Mouse (Mus musculus) gastrocnemius, adult 8-10 months (tissue): ENCODE data around the gene Camk1d. TPM values are rescaled to one million over a fixed set of nuclear protein-coding genes. Genes with fewer than 3 reads are reported as not detected.
A peak's percentile ranks its signal among the peaks of the same experiment; 100 is the strongest.
"Not testable (repeated sequence)": the region's sequence is repeated elsewhere in the genome, so short reads cannot be mapped to it uniquely, and the experiment has no call there.

ENCODE experiments used
- DNase-seq, 2 experiments: peaks; one replicate each; pipeline ENCODE4 v3.0.0; 2022; ENCODE audit warnings: low spot score in 2 of 2
- total RNA-seq, 4 experiments: library from RNA; stranded (reverse); gene quantifications; 2 replicates each; pipeline ENCODE4 v1.2.4; 2022

Camk1d gene
- total RNA-seq, 4 experiments from 2014 or later, result 0.51 to 1.3 (median 1.1) TPM

GRCm38 (mm10) chr2:5614308-5614705, 100.0 kb downstream of the Camk1d start:
- no peak for DNase-seq

- no peak for DNase-seq
Observed at GRCm38 (mm10) chr2:5613651-5614307, 100.5 kb downstream of the Camk1d start.

GRCm38 (mm10) chr2:5611601-5612000, 102.7 kb downstream of the Camk1d start:
- no peak for DNase-seq

GRCm38 (mm10) chr2:5610521-5610920, 103.8 kb downstream of the Camk1d start:
- DNase-seq, result peak in 1 of 2 experiments; percentile 36

- no peak for DNase-seq
Observed at GRCm38 (mm10) chr2:5607920-5608841, 106.1 kb downstream of the Camk1d start.

GRCm38 (mm10) chr2:5605849-5606248, 108.5 kb downstream of the Camk1d start:
- no peak for DNase-seq

- no peak for DNase-seq
Observed at GRCm38 (mm10) chr2:5602044-5602443, 112.3 kb downstream of the Camk1d start.

- DNase-seq, result not testable (repeated sequence)
Observed at GRCm38 (mm10) chr2:5601243-5601642, 113.1 kb downstream of the Camk1d start.

- DNase-seq, result no peak
Observed at GRCm38 (mm10) chr2:5600183-5600962, 113.9 kb downstream of the Camk1d start.

- DNase-seq, result no peak
Observed at GRCm38 (mm10) chr2:5599713-5600112, 114.6 kb downstream of the Camk1d start.

- DNase-seq, result no peak
Observed at GRCm38 (mm10) chr2:5598533-5598932, 115.8 kb downstream of the Camk1d start.

GRCm38 (mm10) chr2:5596882-5597281, 117.4 kb downstream of the Camk1d start:
- no peak for DNase-seq

GRCm38 (mm10) chr2:5595356-5596191, 118.7 kb downstream of the Camk1d start:
- no peak for DNase-seq

- DNase-seq, result no peak
Observed at GRCm38 (mm10) chr2:5592461-5593136, 121.7 kb downstream of the Camk1d start.

- DNase-seq, result no peak
Observed at GRCm38 (mm10) chr2:5590074-5590473, 124.2 kb downstream of the Camk1d start.

- no peak for DNase-seq
Observed at GRCm38 (mm10) chr2:5589163-5589562, 125.2 kb downstream of the Camk1d start.

GRCm38 (mm10) chr2:5588329-5588982, 125.9 kb downstream of the Camk1d start:
- no peak for DNase-seq

GRCm38 (mm10) chr2:5584318-5585027, 129.8 kb downstream of the Camk1d start:
- DNase-seq, result no peak

- DNase-seq, result no peak
Observed at GRCm38 (mm10) chr2:5579391-5579790, 134.9 kb downstream of the Camk1d start.
